Mouse (Mus musculus): ENCODE measurements around the gene Slc44a1. TPM values are rescaled to one million over a fixed set of nuclear protein-coding genes. Genes with fewer than 3 reads are reported as not detected.
A peak's percentile ranks its signal among the peaks of the same experiment; 100 is the strongest.

Gene Slc44a1
- polyA plus RNA-seq, 1 experiment from 2014 or later = 17.6 TPM

- 94% methylated on average over 5 of the region's 5 CpGs for WGBS
- no peak overlapping the region for H3K27ac ChIP-seq
- H3K9me3 ChIP-seq = no peaks in the 10 kb centered on the region
- no peak for ATAC-seq (ENCODE audit: low FRiP score, low read depth)
- no peaks in the 10 kb centered on the region for H3K27me3 ChIP-seq (replicated peaks)
- H3K9ac ChIP-seq = no peak overlapping the region
- H3K36me3 ChIP-seq = no peaks in the 10 kb centered on the region
- H3K4me2 ChIP-seq (replicated peaks) = no peak overlapping the region
- H3K4me1 ChIP-seq = peaks cover 12% of the 10 kb centered on the region
- no peak overlapping the region for H3K4me3 ChIP-seq
These were observed 48.6 kb downstream of the Slc44a1 start for GRCm38 (mm10) chr4:53488803-53489202.

DNA sequence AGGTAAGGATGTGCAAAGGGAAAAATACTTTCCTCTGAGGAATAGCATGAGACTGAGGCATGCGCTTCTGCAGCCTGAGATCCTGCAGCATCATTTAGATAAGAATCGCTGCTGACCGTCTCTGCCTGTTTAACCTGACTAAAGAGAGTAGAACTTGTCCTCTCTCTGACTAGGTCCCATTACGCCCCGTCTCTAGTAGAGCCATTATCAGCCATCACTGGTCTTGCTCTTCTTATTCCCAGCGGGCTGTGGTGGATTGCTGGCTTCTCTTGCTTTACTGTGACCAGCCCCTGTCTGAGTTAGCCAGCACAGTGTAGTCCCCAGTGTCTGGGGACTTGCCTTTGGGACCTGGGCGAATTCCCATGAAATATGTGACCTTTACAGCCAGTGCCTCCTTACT is 50.2 kb downstream of the Slc44a1 start:
- no peak overlapping the region for H3K27ac ChIP-seq
- ATAC-seq (ENCODE audit: low FRiP score, low read depth) = no peak
- no peaks in the 10 kb centered on the region for H3K36me3 ChIP-seq
- no peaks in the 10 kb centered on the region for H3K27me3 ChIP-seq (replicated peaks)
- H3K9ac ChIP-seq = no peak overlapping the region
- H3K4me1 ChIP-seq = peaks cover 12% of the 10 kb centered on the region
- no peak overlapping the region for H3K4me3 ChIP-seq
- no peaks in the 10 kb centered on the region for H3K9me3 ChIP-seq
- H3K4me2 ChIP-seq (replicated peaks) = no peak overlapping the region
- WGBS = 85% methylated on average over 7 of the region's 7 CpGs

GRCm38 (mm10) chr4:53491269-53491668 is 51.1 kb downstream of the Slc44a1 start:
- Histone ChIP-seq H3K4me2 (replicated peaks) (no peak overlapping the region), H3K27me3 (replicated peaks) (no peaks in the 10 kb centered on the region), H3K27ac (no peak overlapping the region), H3K4me1 (peaks cover 9% of the 10 kb centered on the region; the same call in 1 of the 2 replicates), H3K9me3 (no peaks in the 10 kb centered on the region), H3K4me3 (no peak overlapping the region), H3K36me3 (no peaks in the 10 kb centered on the region), H3K9ac (no peak overlapping the region)
- no peak for ATAC-seq (ENCODE audit: low FRiP score, low read depth)
- 48% methylated on average over 4 of the region's 4 CpGs for WGBS

GRCm38 (mm10) chr4:53495646-53496045 is 55.4 kb downstream of the Slc44a1 start:
- Histone ChIP-seq H3K27me3 (replicated peaks) (no peaks in the 10 kb centered on the region), H3K4me2 (replicated peaks) (no peak overlapping the region), H3K36me3 (no peaks in the 10 kb centered on the region), H3K9ac (no peak overlapping the region), H3K9me3 (no peaks in the 10 kb centered on the region), H3K4me3 (no peak overlapping the region), H3K27ac (no peak overlapping the region), H3K4me1 (peaks cover 7% of the 10 kb centered on the region; the same call in 1 of the 2 replicates)
- 77% methylated on average over 2 of the region's 2 CpGs for WGBS
- ATAC-seq (ENCODE audit: low FRiP score, low read depth) = no peak

- H3K27ac ChIP-seq = no peak overlapping the region
- no peak overlapping the region for H3K4me2 ChIP-seq (replicated peaks)
- H3K27me3 ChIP-seq (replicated peaks) = no peaks in the 10 kb centered on the region
- 88% methylated on average over 2 of the region's 2 CpGs for WGBS
- no peaks in the 10 kb centered on the region for H3K9me3 ChIP-seq
- no peak for ATAC-seq (ENCODE audit: low FRiP score, low read depth)
- H3K36me3 ChIP-seq = no peaks in the 10 kb centered on the region
- H3K4me1 ChIP-seq = no peaks in the 10 kb centered on the region
- no peak overlapping the region for H3K9ac ChIP-seq
- no peak overlapping the region for H3K4me3 ChIP-seq
These were observed 62.6 kb downstream of the Slc44a1 start for GRCm38 (mm10) chr4:53502764-53503163.

- Histone ChIP-seq H3K9me3 (no peaks in the 10 kb centered on the region), H3K9ac (no peak overlapping the region), H3K27me3 (replicated peaks) (no peaks in the 10 kb centered on the region), H3K36me3 (no peaks in the 10 kb centered on the region), H3K4me3 (no peak overlapping the region), H3K4me2 (replicated peaks) (no peak overlapping the region; the same call in 1 of the 2 replicates), H3K4me1 (peaks cover 16% of the 10 kb centered on the region), H3K27ac (no peak overlapping the region)
- WGBS = 44% methylated on average over 15 of the region's 15 CpGs
- peak; percentile 68 for ATAC-seq (ENCODE audit: low FRiP score, low read depth)
These were observed 72.1 kb downstream of the Slc44a1 start for GRCm38 (mm10) chr4:53512131-53512916.

DNA sequence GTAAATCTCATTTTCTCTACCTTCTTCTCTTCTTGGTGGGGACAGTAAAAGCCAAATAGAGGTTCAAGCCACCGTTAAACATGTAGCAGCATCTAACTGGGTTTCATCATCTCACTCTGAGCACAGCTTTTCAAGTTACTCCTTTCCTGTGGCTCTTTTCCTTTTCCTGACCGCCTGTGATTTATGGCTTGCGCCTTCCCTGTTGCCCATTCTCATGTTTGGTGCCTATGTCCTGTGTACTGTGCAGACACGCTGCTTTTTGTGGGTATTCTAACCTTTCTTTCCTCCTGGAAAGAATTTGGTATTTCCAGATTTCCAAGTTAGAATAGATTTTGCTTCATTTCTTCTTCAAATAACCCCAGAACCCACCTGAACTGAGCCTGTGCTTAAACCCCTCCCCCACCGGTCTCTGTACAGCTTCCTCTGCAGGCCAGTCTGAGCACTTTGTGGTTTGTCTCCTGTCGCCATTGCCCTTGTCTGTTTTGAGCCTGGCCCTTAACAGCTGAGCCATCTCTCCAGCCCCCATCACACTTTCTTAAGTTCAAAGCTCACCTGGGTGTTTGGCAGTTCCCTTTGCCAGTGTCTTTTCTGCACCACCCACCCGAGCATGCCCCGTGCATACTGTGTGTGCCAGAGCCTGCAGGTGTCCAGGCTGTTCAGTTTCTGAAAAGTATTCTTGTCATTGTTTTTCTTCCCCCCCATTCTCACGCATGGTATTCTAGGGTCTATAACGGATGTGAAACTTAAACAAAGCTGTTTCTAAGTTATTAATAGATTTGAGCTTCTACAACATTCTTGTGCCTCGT is 73.3 kb downstream of the Slc44a1 start:
- H3K27me3 ChIP-seq (replicated peaks) = no peaks in the 10 kb centered on the region
- H3K4me3 ChIP-seq = no peak overlapping the region
- no peaks in the 10 kb centered on the region for H3K9me3 ChIP-seq
- peaks cover 16% of the 10 kb centered on the region for H3K4me1 ChIP-seq
- H3K4me2 ChIP-seq (replicated peaks) = no peak overlapping the region
- no peak for ATAC-seq (ENCODE audit: low FRiP score, low read depth)
- no peaks in the 10 kb centered on the region for H3K36me3 ChIP-seq
- H3K9ac ChIP-seq = no peak overlapping the region
- WGBS = 69% methylated on average over 11 of the region's 11 CpGs
- H3K27ac ChIP-seq = no peak overlapping the region

GRCm38 (mm10) chr4:53516011-53516532 is 75.9 kb downstream of the Slc44a1 start:
- ATAC-seq (ENCODE audit: low FRiP score, low read depth) = no peak
- 83% methylated on average over 6 of the region's 6 CpGs for WGBS
- Histone ChIP-seq H3K36me3 (no peaks in the 10 kb centered on the region), H3K4me1 (peaks cover 16% of the 10 kb centered on the region), H3K27me3 (replicated peaks) (no peaks in the 10 kb centered on the region), H3K4me2 (replicated peaks) (no peak overlapping the region), H3K4me3 (no peak overlapping the region), H3K9ac (no peak overlapping the region), H3K9me3 (no peaks in the 10 kb centered on the region), H3K27ac (no peak overlapping the region)

DNA sequence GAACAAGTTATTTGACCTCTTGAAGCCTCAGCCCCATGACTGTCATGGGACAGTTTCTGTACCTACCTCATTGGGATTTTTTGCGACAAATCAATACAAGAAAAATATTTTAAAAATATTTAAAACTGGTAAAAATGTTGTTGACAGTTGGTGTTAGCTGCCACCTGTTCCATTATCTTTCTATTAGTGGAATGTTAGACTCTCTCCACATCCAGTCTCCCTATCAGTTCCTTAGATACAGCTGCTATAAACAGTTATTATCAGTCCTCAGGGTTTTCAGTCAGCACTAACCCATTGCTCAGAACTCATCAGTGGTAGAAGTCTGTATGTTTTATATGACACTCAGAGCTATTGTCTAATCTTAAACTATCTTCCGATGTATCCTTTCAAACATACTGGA is 79.2 kb downstream of the Slc44a1 start:
- no peaks in the 10 kb centered on the region for H3K36me3 ChIP-seq
- H3K27me3 ChIP-seq (replicated peaks) = no peaks in the 10 kb centered on the region
- 95% methylated on average over 2 of the region's 2 CpGs for WGBS
- no peak overlapping the region for H3K9ac ChIP-seq
- no peaks in the 10 kb centered on the region for H3K4me1 ChIP-seq
- H3K27ac ChIP-seq = no peak overlapping the region
- no peak for ATAC-seq (ENCODE audit: low FRiP score, low read depth)
- H3K4me2 ChIP-seq (replicated peaks) = no peak overlapping the region
- no peaks in the 10 kb centered on the region for H3K9me3 ChIP-seq
- no peak overlapping the region for H3K4me3 ChIP-seq

DNA sequence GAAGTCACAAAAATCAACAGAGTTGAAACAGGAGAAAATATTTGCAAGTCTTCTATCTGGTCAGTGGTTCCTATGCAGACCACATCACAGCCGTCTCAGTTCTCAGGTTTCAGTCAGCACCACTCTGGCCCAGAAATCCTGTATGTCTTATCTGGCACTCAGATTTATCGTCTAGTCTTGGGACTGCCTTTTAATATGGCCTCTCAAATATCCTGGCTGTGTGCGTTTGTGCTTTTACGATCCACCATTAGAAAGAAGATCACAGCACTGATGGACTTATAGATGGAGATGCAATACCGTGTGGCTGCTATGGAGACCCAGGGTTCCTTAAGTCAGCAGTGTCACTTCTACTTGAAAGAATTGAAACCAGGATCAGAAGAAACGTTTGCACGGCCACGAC is 80.8 kb downstream of the Slc44a1 start:
- no peak overlapping the region for H3K4me3 ChIP-seq
- ATAC-seq (ENCODE audit: low FRiP score, low read depth) = no peak
- 77% methylated on average over 8 of the region's 8 CpGs for WGBS
- no peak overlapping the region for H3K27ac ChIP-seq
- H3K4me1 ChIP-seq = no peaks in the 10 kb centered on the region
- no peaks in the 10 kb centered on the region for H3K27me3 ChIP-seq (replicated peaks)
- H3K36me3 ChIP-seq = no peaks in the 10 kb centered on the region
- H3K9me3 ChIP-seq = no peaks in the 10 kb centered on the region
- no peak overlapping the region for H3K9ac ChIP-seq
- no peak overlapping the region for H3K4me2 ChIP-seq (replicated peaks)

GRCm38 (mm10) chr4:53522655-53523054 is 82.4 kb downstream of the Slc44a1 start:
- H3K27ac ChIP-seq = no peak overlapping the region
- no peak for ATAC-seq (ENCODE audit: low FRiP score, low read depth)

GRCm38 (mm10) chr4:53525503-53525902 is 85.3 kb downstream of the Slc44a1 start:
- no peak overlapping the region for H3K4me3 ChIP-seq
- no peak overlapping the region for H3K9ac ChIP-seq
- no peaks in the 10 kb centered on the region for H3K4me1 ChIP-seq
- H3K36me3 ChIP-seq = no peaks in the 10 kb centered on the region
- ATAC-seq (ENCODE audit: low FRiP score, low read depth) = no peak
- H3K27me3 ChIP-seq (replicated peaks) = no peaks in the 10 kb centered on the region
- 92% methylated on average over 6 of the region's 6 CpGs for WGBS
- no peak overlapping the region for H3K4me2 ChIP-seq (replicated peaks)
- no peak overlapping the region for H3K27ac ChIP-seq
- no peaks in the 10 kb centered on the region for H3K9me3 ChIP-seq

More at GRCm38 (mm10) chr4:53522655-53523054, 82.4 kb downstream of the Slc44a1 start:
- Histone ChIP-seq H3K27me3 (replicated peaks) (no peaks in the 10 kb centered on the region), H3K9me3 (no peaks in the 10 kb centered on the region), H3K4me2 (replicated peaks) (no peak overlapping the region), H3K4me1 (no peaks in the 10 kb centered on the region), H3K9ac (no peak overlapping the region), H3K4me3 (no peak overlapping the region), H3K36me3 (no peaks in the 10 kb centered on the region)
- WGBS = 88% methylated on average over 8 of the region's 8 CpGs
